Mouse (Mus musculus) forebrain, embryonic 16.5 days (tissue): ENCODE measurements at regions not wholly inside any gene's neighbourhood (a gene's known extent, or its start where the extent isn't known, plus 50 kb on each side); places are given as distances from the start of the nearest gene placed in this dataset.

Source experiments
- ATAC-seq: fragments of 200-750 bp; cut with Nextera tagmentation; 2 replicates; pipeline ENCODE4 v1.8.0; 2017; ENCODE audit warnings: mild to moderate bottlenecking, moderate library complexity
- H3K27ac ChIP-seq: fragments of 300-500 bp; sonication (generic); 2 replicates; pipeline ENCODE4 v1.5.1; 2014; ENCODE audit warnings: low read length, control low read depth
- H3K27me3 ChIP-seq: fragments of 300-500 bp; sonication (generic); replicated peaks from 2 replicates; pipeline ENCODE4 v1.6.1; 2014; ENCODE audit warnings: low read length; ENCODE audit not compliant: control insufficient read depth, insufficient read depth
- H3K36me3 ChIP-seq: fragments of 300-500 bp; sonication (generic); 2 replicates; pipeline ENCODE4 v1.6.1; 2014; ENCODE audit not compliant: control insufficient read depth, insufficient read depth
- H3K4me1 ChIP-seq: fragments of 300-500 bp; sonication (generic); replicated peaks from 2 replicates; pipeline ENCODE4 v1.6.1; 2014; ENCODE audit warnings: low read length; ENCODE audit not compliant: control insufficient read depth, insufficient read depth
- H3K4me2 ChIP-seq: fragments of 300-500 bp; sonication (generic); 2 replicates; pipeline ENCODE4 v1.6.1; 2014; ENCODE audit warnings: mild to moderate bottlenecking, low read length, control low read depth
- H3K4me3 ChIP-seq: fragments of 300-500 bp; sonication (generic); replicated peaks from 2 replicates; pipeline ENCODE4 v1.5.1; 2014; ENCODE audit warnings: mild to moderate bottlenecking, low read length, control low read depth
- H3K9ac ChIP-seq: fragments of 300-500 bp; sonication (generic); replicated peaks from 2 replicates; pipeline ENCODE4 v1.6.1; 2014; ENCODE audit warnings: low read depth, low read length, control low read depth
- H3K9me3 ChIP-seq: fragments of 300-500 bp; sonication (generic); 2 replicates; pipeline ENCODE4 v1.6.1; 2016; ENCODE audit warnings: low read length; ENCODE audit not compliant: control insufficient read depth
- WGBS: fragments of 180-500 bp; shearing (Covaris S2); extraction: QIAGEN DNeasy Blood & Tissue Kit; methylation state at CpG from one replicate; pipeline ENCODE4 v1.1.7; 2014; 5-methylcytosine and 5-hydroxymethylcytosine counted together

- no peak overlapping the region for H3K27ac ChIP-seq
- H3K4me1 ChIP-seq, result no peaks in the 10 kb centered on the region
- ATAC-seq, result no peak
- H3K4me2 ChIP-seq, result no peak overlapping the region
- no peak overlapping the region for H3K9ac ChIP-seq
- H3K36me3 ChIP-seq, result no peaks in the 10 kb centered on the region
- 87% methylated on average over 6 of the region's 6 CpGs for WGBS
- H3K4me3 ChIP-seq, result no peak overlapping the region
- no peaks in the 10 kb centered on the region for H3K9me3 ChIP-seq
- H3K27me3 ChIP-seq, result no peaks in the 10 kb centered on the region
Measured at GRCm38 (mm10) chr6:76697146-76697891, 199.7 kb upstream of the Gm9008 start.

GRCm38 (mm10) chr6:76688831-76689230 is 191.2 kb upstream of the Gm9008 start:
- H3K27me3 ChIP-seq, result no peaks in the 10 kb centered on the region
- H3K4me2 ChIP-seq, result no peak overlapping the region
- H3K4me1 ChIP-seq, result peaks cover 2% of the 10 kb centered on the region; the same call in 1 of the 2 replicates
- H3K9ac ChIP-seq, result no peak overlapping the region
- H3K36me3 ChIP-seq, result no peaks in the 10 kb centered on the region
- H3K4me3 ChIP-seq, result no peak overlapping the region
- no peaks in the 10 kb centered on the region for H3K9me3 ChIP-seq
- no peak overlapping the region for H3K27ac ChIP-seq
- no peak for ATAC-seq
- WGBS, result 26% methylated on average over 2 of the region's 2 CpGs

GRCm38 (mm10) chr6:76639583-76639982 is 142.0 kb upstream of the Gm9008 start:
- H3K4me3 ChIP-seq, result no peak overlapping the region
- H3K4me2 ChIP-seq, result no peak overlapping the region
- H3K9ac ChIP-seq, result no peak overlapping the region
- 41% methylated on average over 1 of the region's 1 CpGs for WGBS
- no peaks in the 10 kb centered on the region for H3K9me3 ChIP-seq
- H3K27me3 ChIP-seq, result no peaks in the 10 kb centered on the region
- no peaks in the 10 kb centered on the region for H3K36me3 ChIP-seq
- no peak overlapping the region for H3K27ac ChIP-seq
- no peak for ATAC-seq
- no peaks in the 10 kb centered on the region for H3K4me1 ChIP-seq

- H3K36me3 ChIP-seq, result no peaks in the 10 kb centered on the region
- H3K4me1 ChIP-seq, result no peaks in the 10 kb centered on the region
- H3K9me3 ChIP-seq, result no peaks in the 10 kb centered on the region
- H3K4me3 ChIP-seq, result no peak overlapping the region
- no peak overlapping the region for H3K27ac ChIP-seq
- H3K4me2 ChIP-seq, result no peak overlapping the region
- no peak overlapping the region for H3K9ac ChIP-seq
- WGBS, result 93% methylated on average over 4 of the region's 4 CpGs
- ATAC-seq, result no peak
- H3K27me3 ChIP-seq, result no peaks in the 10 kb centered on the region
Measured at GRCm38 (mm10) chr6:76628379-76628778, 130.8 kb upstream of the Gm9008 start.

- Histone ChIP-seq H3K9ac (no peak overlapping the region), H3K4me1 (peaks cover 4% of the 10 kb centered on the region), H3K4me3 (no peak overlapping the region), H3K27ac (no peak overlapping the region), H3K36me3 (no peaks in the 10 kb centered on the region), H3K4me2 (no peak overlapping the region), H3K9me3 (no peaks in the 10 kb centered on the region), H3K27me3 (no peaks in the 10 kb centered on the region)
- WGBS, result 85% methylated on average over 2 of the region's 2 CpGs
- no peak for ATAC-seq
Measured at GRCm38 (mm10) chr6:76621499-76621898, 123.9 kb upstream of the Gm9008 start.

GRCm38 (mm10) chr6:76620754-76621204 is 123.2 kb upstream of the Gm9008 start:
- WGBS, result 10% methylated on average over 6 of the region's 6 CpGs
- ATAC-seq, result peak; percentile 92

More at GRCm38 (mm10) chr6:76620754-76621204, 123.2 kb upstream of the Gm9008 start:
- Histone ChIP-seq H3K4me2 (no peak overlapping the region), H3K9ac (no peak overlapping the region), H3K27me3 (no peaks in the 10 kb centered on the region), H3K4me3 (no peak overlapping the region), H3K27ac (no peak overlapping the region), H3K36me3 (no peaks in the 10 kb centered on the region), H3K9me3 (no peaks in the 10 kb centered on the region), H3K4me1 (peaks cover 4% of the 10 kb centered on the region)
